Mouse (Mus musculus) fibroblast of lung, adult 2 months (primary cell): Measurements from ENCODE around the gene Ifnl2.
A peak's percentile ranks its signal among the peaks of the same experiment; 100 is the strongest.

Source experiments
- DNase-seq: peaks from one replicate; pipeline ENCODE4 v3.0.0-alpha.2; 2011; ENCODE audit warnings: low read depth

Ifnl2 gene

DNA sequence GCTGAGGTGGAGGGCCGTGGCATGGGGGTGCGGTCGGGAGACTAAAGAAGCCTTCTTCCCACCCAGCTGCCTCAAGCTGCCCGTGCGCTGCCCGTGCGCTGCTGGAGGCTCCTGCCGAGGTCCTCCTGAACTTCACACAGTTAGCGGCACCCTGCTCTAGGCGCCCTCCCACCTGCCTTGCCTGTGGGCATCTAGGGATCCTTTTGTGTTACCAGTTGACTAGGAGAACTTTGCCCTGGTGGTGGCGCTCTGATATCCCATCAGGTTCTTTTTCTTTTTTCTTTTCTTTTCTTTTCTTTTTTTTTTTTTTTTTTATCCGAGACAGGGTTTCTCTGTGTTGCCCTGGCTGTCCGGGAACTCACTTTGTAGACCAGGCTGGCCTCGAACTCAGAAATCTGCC is 19.4 kb downstream of the Ifnl2 start:
- no peak for DNase-seq

DNA sequence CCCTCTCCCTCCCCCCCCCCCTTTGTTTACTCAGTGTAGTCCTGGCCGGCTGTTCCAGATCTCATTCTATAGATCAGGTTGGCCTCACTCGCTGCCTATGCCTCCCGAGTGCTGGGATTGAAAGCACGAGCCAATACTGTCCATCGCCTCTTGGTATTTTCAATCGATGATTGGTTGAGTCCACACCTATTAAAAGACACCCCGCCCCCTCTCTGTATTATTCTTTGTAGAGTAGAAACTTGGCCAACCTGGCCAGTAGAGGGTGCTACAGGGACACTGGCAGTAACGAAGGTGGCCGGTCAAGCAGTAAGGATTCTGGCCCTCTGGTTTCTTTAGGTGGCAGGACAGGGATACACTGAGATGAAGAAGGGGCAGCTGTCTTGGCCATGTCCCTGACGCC is 19.8 kb downstream of the Ifnl2 start:
- no peak for DNase-seq

DNA sequence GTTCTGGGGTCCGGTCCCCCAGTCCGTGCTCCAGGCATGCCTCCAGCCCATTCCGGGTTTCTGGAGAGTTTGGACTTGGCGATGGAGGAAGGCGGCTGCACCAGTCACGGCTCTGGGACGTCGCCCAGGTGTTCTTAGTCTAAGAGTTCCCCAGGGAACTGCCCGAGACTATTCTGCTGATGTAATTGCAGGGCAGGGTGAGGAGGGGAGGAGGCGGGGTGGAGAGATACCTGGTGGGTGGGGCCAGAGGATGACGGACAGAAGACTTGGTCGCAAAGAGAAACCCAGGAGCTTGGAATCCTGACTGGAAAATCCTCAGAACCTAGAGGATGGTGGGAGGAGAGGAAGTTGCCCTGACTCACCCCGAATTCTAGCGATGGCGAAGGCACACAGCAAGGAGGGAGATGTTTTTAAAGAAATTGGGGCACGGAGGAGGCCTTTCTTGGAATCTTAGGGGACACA is 22.2 kb downstream of the Ifnl2 start:
- peak; percentile 8 for DNase-seq

DNA sequence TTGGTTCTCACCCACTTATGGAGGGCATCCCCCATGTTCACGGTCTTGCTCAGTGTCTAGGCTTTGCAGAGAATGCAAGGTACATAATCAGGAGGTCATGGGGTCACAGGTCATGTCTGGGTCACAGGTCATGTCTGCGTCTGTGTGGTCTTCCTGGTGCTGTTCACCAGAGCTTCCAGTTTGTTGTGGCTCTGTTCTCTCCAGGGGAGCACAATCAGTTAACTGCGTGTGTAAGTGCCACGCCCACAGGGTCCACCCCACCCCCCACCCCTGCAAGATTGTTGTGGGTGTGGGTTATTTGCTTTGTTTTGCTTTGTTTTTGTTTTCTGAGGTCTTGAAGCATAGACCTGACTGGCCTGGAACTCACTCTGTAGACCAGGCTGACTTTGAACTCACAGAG is 26.1 kb downstream of the Ifnl2 start:
- DNase-seq: no peak

DNA sequence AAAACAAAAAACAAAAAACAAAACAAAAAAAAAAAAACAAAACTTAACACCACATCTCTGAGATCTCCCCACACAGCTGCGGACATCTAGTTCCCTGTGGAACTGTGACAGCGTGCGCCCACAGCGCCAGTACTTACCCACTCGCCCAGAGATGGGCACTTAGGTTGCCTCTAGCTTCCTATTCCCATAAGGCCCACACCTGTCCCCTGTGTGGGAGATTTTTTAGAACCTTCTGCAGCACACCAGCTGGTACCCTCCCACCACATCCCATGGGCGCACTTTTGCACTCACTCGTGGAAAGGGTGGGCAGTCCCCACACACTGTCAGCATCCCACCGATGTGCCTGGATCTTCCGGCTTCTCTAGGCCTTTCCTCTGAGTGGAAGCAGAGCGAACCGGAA is 27.4 kb downstream of the Ifnl2 start:
- DNase-seq: no peak

DNA sequence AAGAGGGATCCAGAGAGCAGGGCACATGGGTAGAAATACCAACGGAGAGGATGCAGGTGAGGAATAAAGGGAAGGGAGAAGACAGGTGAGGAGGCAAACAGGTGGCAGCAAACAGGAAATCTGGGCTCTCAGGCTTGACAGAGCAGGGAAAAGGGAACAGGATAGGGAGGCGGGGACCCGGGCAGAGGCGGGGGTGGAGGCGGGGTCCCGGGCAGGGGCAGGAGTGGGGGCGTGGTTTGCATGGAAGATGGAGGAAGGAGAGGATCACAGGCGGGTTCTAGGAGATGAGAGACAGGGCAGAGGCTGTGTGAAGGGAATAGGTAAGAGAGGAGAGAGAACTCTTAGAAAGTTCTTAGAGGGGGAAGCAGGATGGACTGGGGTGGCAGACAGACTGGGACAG is 31.4 kb downstream of the Ifnl2 start:
- no peak for DNase-seq

DNA sequence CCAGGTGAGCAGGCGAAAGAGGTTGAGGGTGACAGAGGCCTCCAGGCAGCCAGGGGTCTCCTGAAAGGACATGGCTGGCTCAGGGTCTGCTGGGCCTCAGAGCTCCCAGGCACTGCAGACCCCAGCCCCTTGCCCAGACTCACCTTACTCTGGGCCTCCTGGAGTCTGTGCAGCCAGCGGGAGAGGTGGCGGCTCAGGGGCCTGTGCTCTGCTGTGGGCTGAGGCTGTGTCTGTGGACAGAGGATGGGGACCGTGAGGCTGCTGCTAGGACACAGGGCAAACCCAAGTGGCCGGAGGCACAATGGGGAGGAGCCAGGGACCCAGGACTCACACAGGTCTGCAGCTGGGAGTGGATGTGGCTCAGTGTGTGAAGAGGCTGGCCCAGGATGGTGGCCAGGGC is 32.9 kb downstream of the Ifnl2 start:
- no peak for DNase-seq

DNA sequence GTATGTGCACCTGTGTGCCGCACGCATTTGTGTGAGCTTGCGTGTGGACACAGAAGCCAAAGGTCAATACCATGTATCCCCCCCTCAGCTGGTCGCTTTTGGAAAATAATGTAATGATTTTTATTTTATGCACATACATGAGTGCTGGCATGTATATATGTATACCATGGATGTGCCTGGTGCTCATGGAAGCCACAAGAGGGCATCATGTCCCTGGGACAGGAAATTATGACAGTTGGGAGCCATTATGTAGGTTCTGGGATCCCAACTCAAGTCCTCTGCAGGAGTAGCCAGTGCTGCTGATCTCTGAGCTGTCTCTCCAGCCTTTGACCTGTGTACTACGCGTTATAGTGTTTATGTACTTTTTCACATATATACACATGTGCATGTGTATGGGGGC is 34.1 kb downstream of the Ifnl2 start:
- no peak for DNase-seq

DNA sequence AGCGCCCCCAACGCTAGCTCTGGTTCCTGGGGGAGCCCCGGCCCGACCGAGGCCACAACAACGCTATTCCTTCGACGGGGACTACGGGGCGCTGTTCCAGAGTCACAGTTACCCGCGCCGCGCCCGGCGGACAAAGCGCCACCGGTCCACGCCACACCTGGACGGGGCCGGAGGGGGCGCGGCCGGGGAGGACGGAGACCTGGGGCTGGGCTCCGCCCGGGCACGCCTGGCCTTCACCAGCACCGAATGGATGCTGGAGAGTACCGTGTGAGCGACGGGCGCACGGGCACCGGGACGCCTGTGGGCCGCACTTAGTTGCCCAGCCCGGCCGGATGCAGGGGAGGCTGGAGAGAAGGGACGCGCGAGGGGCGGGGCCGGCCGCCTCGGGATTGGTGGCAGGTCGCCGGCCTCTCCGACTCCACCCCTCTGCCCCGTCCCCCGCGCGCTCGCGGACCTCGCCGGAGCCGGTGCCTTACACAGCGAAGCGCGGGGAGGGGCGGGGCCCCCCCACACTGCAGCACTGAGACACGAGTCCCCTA is 43.0 kb downstream of the Ifnl2 start:
- DNase-seq: no peak

DNA sequence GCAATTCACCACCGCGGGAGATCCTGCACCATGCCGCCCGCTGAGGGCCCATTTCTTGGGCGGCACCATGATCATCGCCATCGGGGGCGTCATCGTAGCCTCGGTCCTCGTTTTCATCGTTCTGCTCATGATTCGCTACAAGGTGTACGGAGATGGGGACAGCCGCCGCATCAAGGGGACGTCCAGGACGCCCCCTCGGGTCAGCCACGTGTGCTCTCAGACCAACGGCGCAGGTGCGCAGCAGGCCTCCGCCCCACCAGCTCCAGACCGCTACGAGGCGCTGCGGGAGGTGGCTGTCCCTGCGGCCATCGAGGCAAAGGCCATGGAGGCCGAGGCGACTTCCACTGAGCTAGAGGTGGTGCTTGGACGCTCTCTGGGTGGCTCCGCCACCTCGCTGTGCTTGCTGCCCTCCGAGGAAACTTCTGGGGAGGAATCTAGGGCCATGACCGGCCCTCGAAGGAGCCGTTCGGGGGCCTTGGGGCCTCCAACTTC is 43.5 kb downstream of the Ifnl2 start:
- DNase-seq: no peak

DNA sequence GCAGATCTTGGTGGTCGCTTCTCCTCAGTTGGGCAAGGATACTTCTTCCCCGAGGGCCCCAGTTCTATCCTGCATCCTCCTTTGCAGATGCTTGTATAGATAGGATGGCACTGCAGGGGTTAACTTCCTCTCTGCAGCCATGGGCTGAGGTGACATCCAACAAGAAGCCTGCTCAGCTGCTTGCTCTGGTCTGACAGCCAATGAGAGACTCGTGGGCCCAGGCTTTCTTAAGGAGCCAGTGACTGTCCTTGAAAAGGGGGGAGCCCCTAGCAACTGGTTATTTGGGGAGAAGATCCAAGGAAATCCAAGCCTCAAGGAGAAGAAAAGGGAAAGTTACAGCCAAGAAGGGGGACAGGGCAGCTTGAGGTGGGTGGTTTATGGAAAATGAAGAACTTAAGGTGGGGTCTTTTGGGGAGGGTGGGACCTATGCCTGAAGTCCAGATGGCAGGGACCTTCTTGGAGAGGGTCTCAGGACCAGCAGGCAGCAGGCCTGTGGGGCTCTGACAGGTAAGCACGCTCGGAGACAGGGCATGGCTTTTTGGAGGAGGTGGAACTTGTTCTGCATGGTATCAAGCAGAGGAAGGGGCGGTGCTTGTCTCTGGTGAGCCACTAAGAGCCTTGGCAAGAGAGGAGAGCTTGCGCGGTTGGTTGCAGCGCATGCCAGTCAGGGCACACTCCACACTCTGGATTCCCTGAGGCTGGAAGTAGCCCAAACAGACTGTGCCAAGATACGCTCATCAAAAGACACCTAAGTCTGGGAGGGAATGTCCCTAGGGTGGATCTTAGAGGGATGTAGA is 45.6 kb downstream of the Ifnl2 start:
- no peak for DNase-seq

DNA sequence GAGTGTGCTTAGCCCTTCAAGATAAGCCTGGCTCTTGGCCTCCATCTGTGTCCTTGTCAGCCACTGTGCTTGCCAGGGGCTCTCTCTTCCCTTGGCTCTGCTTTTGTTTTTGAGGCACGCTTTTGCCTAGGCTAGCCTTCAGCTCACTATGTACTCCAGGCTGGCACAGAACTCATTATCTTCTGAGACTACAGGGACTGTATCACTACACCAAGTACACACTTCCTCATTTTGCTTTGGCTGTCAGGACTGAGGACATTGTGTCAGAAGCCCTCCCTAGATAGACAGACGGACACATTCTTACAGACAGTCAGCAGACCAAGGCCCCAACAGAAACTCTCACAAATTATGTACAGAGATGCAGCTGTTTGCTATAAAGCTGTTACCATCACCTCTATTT is 47.5 kb downstream of the Ifnl2 start:
- DNase-seq: no peak

DNA sequence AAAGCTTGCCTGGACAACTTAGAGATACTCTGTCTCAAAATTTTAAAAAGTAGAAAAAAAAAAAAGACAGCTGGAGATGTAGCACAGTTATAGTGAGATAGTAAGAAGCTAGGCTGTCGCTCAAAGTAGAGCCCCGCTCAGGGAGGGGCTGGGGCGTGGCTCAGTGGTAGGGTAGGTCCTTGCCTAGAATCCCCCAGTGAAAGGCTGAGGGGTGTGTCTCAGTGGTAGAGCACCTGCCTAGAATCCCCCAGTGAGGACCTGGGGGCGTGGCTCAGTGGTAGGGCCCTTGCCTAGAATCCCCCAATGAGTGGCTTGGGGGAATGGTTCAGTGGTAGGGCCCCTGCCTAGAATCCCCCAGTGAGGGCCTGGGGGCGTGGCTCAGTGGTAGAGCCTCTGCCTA is 49.9 kb downstream of the Ifnl2 start:
- DNase-seq: no peak
